Mouse (Mus musculus) brain, embryonic 18.5 days (tissue): ENCODE data around the gene Aagab.

Experiments
- DNase-seq: peaks from one replicate; pipeline ENCODE4 v3.0.0-alpha.2; 2012; ENCODE audit warnings: low read depth, low spot score

Aagab gene

DNA sequence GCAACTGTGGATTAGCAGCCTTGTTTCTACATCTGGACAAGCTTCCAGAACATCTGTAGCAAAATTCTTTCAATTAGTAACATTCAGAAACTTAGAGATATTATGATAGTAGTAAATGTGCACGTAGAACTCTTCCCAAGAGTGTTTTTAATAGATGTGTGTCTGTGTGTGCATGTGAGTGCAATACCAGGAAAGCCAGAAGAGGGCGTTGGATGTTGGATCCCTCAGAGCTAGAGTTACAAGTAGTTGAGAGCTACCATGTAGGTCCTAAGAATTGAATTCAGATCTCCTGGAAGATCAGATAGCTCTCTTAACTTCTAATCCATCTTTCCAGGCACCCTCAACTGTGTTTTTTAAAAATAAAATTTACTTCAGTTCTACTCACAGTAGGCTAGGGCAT, 4.1 kb downstream of the Aagab start:
- no peak for DNase-seq

DNA sequence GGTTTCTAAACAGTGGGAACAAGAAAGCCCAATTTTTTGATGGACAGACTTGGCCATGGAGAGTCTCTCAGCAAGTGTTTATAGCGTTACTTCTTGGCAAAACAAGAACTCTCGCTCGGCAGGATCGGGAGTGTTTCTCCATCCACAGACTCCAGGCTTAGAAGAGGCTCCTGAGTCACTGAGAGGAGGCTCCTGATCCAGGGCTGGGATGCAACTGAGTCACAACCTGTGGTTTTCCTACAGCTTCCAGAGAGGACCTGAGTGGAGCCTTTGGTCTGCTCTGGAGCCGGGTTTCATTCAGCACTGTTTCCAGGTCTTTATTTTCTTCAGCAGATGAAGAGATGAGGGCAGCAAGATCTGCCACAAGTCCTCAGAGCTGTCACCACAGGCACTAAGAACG, 5.5 kb downstream of the Aagab start:
- DNase-seq, result no peak

DNA sequence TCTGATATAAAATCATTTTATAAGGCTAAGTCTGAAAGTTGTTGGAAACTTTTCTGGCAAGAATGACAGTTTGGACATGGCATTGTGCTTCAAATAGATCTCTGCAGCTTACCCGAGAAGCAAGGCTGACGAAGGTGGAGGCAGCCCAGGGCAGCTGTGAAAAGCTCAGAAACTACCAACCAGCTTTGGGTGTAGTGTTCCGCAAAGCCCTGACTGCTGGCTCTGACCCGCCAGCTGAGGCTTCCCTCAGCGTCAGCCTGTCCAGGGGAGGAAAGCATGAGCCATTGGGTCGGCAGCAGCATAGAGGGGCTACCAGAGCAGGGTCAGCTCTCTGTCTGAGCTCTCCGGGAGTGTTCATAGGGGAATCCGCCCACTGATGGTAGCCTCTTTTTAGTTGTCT, 6.8 kb downstream of the Aagab start:
- DNase-seq, result no peak

DNA sequence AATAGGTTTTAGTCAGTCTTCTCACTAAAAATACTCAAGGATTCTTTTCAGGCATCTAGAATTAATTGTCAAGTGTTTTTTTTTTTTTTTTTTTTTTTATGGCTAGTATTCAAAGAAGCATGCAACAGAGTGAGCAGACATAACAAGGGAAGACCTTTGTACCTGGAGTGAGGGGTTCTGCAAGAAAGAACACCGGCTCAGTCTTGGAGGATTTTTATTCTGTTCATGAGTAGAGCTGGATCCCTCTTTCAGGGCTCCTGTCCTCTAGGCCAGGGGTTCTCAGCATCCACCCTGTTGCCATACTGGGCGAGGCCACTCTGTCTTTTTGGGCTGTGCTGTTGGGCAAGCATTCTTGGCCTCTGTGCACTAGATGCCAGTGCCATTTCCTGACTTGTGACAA, 7.3 kb downstream of the Aagab start:
- no peak for DNase-seq

DNA sequence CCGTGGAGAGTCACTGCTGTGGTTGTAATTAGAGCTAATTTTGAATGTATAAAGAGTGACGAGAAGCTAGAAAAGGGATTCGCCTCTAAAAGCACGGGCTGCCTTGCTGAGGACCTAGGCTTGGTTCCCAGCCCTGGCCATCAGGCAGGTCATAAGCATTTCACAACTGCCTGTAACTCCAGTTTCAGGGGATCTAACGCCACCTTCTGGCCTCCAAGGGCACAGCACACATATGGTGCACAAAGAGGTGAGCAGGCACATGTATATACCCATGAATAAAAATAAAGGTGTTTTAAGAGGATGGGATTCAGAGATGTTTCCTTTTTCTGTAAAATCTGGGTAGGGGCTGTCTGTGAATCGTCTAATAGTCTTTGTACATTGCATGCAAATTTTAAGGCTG, 7.8 kb downstream of the Aagab start:
- DNase-seq, result no peak

DNA sequence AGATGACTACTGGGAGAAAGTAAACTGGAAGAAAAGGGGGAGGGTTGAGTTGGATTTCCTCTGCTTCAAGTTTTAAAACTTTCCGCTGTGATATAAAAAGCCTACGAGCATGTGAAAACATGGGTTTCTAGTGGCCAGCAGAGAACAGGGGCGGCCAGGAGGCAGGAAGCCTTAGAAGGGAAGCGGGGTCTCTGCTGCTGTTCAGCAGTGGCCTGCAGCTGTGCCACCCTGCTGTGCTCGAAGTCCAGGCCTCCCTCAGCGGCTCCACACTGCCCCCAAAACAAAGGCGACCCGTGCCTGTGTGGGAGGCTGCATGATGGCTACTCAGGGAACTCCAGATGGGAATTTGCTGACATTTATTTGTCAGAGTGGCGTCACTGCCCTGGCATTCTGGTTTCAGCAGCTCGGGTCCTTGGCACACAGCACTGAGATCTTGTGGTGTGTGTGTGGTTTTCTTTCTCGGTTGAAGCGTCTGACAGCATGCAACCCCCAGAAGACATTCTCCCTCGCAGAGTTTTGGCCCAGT, 8.4 kb downstream of the Aagab start:
- DNase-seq, result no peak

DNA sequence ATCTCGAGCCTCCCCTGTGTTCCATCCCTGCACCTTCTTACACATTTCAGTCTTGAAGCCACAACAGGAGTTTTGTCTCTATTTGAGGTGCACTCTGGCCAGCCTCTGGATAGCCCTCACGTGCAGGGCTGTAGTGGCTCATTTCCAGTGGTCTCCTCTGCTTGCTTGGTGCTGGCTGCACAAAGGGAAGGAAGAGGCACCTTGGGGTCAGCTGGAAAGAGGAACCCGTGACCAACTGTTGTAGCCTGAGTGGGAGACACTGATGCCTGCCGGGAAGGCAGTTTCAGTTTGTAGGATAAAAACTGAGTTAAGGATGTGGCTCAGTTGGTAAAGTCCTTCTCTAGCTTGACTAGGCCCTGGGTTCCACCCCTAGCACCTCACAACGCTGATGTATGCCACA, 9.5 kb downstream of the Aagab start:
- no peak for DNase-seq

DNA sequence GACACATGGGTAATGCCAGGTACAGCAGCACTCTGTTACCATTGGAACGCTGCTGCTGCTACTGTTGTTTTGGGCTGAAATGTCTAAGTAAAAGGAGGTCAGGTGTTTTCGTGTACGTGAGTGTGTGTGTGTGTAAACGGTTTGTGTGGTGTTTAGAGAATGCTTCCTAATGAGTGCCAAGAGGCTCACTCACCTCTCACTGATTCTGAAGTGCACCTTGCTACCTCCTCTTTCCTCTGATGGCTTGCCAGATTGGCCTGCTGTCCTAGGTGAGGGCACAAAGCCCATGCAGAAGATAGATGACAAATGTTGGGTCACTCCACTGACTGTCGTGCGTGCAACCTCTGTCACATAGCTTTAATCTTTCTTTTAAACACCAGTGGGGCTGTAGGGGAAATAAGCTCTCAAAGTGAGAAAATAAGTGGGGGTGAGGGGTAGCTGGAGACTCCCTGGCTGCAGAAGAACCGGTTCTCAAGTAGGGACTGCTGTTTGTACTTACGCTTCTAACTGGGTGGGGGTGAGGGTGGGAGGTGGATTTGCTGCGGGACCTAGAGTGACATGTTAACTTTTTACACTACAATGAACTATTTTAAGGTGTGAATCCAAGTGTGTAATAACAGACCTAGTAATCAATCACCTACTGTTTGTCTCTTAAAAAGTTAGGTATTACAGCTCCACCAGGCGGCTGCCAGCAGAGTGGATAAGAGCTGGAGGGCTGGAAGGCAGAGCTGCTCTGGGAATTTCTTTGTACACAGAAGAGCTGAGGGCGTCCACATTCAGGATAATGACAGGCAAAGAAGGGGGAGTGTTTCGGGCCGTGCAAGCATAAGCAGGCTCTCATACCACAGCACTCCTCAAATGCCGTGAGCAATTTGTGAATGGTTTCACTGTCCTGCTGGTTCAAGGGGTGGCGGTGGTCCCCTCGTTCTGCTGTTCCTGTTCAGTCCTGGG, 10.4 kb downstream of the Aagab start:
- DNase-seq, result no peak

DNA sequence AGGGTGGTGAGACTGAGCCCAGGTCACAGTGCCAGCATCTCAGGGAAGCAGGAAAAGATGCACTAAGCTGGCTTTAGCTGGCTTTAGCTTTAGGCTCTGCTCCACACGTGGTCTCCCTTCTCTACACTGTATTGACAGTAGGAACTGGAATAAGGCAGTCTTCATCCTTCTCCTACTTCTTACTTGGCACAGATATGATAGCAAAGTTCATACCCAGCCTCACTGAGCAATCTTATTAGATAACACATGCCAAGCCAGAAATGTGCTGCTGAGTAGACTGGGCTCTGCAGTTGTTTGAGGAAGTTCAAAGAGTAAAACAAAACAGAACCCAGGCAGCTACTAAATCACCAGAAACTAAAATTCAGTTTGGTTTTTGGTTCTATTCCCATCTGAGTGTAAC, 11.1 kb downstream of the Aagab start:
- no peak for DNase-seq

DNA sequence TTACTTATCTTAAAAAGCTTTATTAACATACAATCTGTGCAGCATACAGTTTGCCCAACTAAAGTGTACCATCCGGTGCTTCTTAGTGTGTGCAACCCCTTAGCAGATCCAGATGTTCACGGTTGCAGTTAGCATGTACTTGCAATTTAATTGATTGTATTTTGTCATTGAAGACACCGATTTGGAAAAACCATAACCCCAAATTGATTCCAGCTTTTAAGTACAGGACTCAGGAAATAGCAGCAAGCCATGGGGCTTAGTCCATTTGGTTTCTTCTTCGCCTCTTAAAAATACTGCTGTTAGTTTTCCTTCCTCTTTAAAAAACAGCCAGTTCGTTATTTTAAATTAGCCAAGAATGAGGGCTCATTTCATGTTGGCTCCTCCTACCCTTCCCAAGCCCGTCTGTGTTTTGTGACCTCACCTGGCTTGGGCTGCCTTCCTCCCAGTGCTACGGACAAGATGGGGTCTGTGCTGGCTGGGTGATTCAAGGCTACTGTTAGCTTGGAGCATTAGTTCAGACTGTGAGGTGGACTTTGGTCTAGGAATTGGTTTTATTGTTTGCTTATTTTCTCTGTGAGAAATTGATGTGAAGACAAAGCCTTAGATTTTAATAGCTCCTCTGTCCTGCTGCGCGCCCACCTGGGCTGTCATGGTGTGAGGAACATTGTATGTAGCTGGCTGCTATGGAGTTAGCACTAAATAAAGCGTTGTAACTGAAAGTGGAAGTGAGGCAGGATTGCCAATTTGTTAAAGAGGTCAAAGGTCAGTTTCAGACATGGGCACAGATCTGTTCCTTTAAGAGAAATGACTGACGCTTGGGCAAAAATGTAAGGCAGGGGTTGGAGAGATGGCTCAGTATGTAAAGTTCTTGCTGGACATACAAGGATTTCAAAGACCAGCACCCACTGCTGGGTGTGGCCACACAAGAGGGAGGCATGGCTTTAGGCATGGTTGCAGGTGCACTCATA, 11.8 kb downstream of the Aagab start:
- DNase-seq, result no peak

DNA sequence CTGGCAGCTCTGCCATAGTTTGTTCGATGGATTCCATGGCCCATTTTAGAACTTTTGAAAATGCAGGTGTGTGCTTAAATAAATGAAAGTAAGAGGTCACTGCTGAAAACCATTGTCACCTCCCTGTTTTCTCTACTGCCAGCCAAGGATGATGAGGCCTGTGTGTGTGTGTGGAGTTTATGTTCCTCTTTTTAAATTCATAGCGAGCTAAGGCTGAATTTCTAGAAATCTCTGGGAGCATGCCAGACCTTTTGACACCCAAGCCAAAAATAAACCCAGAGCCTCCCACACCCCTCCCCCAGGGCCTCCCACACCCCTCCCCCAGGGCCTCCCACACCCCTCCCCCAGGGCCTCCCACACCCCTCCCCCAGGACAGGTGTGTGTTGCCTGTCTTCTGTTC, 15.5 kb downstream of the Aagab start:
- no peak for DNase-seq

DNA sequence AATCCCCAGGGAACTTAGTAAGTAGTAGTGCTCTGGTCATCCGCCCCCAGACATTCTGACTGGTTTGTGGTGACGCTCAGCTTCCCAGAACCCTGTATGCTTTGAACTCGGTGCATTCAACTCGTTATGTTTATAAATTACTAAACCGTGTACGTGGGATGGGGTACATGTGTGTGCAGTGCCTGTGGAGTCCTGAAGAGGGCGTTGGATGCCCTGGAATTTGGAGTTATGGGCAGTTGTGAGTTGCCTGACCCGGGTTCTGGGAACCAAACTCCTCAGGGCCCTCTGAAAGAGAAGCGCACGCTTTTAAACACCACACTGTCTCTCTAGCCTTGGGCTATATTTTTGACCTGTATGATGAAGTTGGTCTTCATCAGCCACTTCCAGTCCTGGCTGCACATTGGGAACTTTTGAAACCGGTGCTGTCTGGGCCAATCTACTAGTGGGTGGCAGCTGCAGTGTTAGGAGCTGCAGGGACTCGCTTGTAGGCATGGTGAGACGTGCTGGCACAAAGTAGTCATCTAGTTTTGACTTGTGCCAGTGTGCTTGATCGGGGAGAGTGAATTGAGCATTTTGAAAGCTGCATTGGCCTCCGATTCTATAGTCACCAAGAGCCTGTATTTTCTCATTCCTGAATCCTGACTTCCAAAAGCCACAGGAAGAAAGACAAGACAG, 21.6 kb downstream of the Aagab start:
- DNase-seq, result no peak

DNA sequence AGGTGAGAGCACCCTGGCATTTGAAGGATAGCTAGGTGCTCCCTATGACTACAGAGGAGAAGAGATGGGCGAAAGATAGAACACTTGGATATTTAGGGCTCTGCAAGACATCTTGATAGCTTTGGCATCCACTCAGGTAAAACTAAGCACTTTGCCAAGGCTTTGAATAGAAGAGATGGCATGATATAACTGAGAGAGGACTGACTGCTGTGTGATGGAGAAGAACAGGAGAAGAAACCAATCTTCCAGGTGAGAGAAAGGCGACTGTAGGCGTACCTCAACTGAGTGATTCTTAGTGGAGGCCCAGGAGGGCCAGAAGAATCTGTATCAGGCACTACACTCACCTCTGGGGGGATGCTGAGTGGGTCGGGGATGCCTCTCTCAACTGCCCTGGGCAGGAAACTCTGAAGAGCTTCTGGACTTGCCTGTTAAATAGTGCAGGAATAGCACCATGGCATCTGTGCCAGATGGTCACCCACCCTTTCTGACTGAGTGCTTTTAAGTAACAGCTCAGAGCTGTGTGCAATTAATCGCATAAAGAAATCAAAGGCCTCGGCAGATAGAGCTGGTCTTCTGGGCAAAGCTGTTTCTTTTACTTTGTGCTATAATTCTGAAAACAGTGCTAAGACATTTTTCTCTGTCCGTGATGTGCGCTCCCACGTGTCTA, 22.8 kb downstream of the Aagab start:
- no peak for DNase-seq

DNA sequence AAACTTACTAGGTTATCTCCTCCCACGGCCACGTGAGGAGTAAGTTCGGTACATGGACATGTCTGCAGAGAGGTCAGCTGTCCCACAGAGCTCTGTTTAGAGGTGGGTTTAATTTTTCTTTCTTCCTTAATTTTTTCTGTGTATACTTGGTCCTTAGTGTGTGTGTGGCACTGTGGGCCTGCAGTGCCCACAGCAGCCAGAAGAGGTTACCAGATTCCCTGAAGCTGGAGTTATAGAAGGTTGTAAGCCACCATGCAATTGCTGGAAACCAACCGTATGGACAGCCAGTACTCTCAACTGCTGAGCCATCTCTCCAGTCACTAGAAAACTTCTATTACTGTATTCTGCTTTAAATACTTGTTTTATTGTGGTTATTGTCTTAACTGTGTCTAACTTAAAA, 29.6 kb downstream of the Aagab start:
- DNase-seq, result no peak

DNA sequence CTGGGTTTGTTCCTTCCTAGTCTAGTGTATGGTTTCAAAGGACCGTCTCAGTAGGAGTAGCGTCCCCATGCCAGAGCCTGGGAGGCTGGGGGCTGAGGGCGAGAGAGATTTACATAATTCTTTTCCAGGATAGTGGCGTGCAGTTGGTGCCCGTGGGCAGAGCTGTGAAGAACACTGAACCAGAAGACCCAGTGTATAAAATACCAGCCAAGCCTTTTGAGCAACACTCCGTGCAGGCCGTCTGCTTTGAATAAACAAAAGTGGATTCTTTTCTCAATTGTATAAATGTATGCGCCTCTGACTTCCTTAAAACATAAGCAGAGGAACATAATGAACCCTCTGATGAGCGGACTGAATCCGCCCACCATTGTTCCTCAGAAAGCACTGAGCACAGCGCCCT, 30.5 kb downstream of the Aagab start:
- DNase-seq, result no peak

DNA sequence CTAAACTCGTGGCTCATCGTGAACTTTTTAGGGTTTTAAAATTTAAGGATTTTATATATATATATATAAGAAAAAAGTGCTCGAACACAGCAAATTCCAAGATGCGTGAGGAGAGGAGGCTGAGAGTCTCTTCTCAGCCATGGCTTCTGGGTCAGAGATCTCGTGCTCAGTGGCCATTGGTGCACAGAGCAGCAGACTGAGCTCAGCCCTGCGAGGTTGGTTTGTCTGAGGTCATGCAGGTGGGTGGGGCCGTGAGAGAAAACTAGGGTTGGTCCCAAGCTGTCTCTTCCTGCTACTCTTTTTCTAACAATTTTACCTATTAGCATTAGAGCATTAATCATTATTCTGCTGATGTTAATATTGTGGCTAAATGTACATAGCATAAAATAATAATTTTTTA, 30.9 kb downstream of the Aagab start:
- no peak for DNase-seq

DNA sequence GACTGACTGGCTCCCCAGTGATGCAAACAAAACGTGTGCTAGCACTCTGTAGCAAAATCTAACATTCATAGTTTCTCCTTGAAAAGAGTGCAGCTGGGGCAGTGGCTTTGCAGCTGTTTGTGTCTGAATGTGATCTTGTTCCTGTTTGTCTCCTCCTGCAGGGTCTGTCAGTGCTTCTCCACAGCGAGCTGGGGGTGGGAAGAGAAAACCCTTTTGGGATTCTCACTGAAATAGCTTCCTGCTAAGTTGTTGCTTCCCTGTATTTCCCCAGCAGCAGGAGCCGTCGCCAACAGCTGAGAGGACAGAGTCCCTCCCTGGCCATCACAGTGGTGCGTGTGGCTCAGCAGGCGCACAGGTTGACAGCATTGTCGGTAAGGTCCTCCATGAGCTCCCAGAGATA, 33.7 kb downstream of the Aagab start:
- no peak for DNase-seq

DNA sequence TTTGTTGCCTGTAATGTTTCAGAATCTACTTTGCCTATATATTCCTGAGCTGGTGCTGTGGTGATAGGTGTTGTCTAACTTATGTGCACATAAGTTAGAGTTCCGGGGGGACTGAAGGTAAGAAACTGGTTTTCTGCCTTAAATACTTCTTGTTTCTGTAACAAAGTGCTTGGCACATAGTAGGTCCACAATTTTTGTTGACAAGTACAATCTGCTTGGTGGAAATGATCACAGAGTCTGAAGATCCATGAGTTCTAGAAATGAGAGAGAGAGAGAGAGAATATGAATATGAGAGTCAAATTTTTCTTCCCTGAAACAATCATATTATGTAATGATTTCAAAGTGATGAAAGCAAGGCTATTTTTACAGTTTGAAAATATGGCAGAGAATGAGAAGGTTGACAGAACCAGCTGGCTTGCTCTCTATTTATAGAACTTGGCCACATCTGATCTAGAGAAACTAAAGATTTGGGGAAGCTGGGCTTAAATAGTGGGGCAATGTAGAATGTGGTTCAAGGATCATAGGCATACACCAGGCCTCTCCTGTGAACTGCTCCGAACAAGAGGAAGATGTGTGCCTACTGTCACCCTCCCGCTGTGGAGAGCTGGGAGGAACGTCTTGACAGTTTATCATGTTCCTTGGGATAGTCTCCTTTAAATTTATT, 39.7 kb downstream of the Aagab start:
- DNase-seq, result no peak

DNA sequence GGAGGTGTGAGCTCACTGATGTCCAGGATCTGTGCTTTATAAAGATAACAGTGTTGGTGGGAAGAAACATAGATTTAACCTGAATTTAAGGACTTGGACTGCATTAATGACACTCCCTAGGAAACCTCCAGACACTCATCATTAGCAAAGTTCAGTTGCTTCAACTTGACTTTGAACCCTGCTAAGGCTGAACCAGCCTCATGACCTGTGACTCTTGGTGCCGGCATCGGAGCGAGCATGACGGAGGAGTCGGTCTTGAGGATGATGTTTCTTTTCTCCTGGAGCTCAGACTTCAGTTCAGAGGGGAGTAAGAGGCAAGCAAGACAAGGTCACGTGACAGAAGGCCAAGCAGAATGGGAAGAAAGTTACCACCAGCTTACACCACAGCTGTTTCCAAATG, 41.6 kb downstream of the Aagab start:
- DNase-seq, result no peak

DNA sequence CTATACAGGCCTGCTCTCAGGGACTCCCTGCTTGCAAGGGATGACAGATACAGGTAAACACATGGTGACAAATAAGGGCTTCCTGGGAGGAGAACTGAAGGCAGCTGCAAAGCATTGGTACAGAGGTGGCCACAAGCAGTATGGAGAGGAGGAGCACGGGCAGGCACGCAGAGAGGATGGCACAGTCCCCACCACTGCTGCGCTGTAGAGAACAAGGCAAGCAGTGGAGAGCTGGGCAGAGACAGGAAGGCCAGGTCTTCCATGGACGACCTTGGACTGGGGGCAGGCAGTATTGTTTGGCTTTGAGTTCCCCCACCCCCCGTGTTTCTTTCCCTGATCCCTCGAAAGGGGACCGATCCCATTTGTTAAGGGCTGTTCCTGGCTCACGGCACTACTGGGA, 42.6 kb downstream of the Aagab start:
- no peak for DNase-seq
